Mouse (Mus musculus) megakaryocyte-erythroid progenitor cell, adult 5-6 weeks (primary cell): ENCODE measurements at regions not wholly inside any gene's neighbourhood (a gene's known extent, or its start where the extent isn't known, plus 50 kb on each side); places are given as distances from the start of the nearest gene placed in this dataset.
"Not testable (repeated sequence)": the region's sequence is repeated elsewhere in the genome, so short reads cannot be mapped to it uniquely, and the experiment has no call there.

ENCODE experiments used
- ATAC-seq: replicated peaks from 2 replicates; pipeline ENCODE4 v1.8.0; 2016; ENCODE audit warnings: mild to moderate bottlenecking, inconsistent platforms; ENCODE audit not compliant: severe bottlenecking, poor library complexity, low FRiP score, low TSS enrichment

- ATAC-seq, result no peak
Observed at GRCm38 (mm10) chr10:9328324-9328723, 346.7 kb downstream of the Samd5 start.

- ATAC-seq, result not testable (repeated sequence)
Observed at GRCm38 (mm10) chr10:9327881-9328280, 347.1 kb downstream of the Samd5 start.

DNA sequence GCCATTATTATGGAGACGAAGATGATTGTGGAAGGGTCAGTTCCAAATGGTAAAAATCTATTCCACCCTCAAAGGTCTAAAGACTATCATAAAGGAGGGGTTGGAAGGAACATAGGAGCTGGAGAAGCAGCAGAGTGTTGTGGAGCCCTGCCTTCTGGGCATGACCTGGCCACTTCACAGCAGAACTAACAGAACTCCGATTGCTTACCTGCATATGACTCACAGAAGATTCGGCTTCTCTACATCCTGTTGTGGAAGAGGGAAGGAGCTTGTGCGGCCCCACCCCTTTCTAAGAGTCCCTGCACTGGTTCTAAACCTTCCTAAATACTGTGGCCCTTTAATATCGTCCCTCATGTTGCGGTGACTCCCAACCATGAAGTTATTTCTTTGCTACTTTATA is 362.7 kb downstream of the Samd5 start:
- ATAC-seq, result no peak

GRCm38 (mm10) chr10:9310346-9310745 is 364.7 kb downstream of the Samd5 start:
- no peak for ATAC-seq

GRCm38 (mm10) chr10:9296055-9296454 is 379.0 kb downstream of the Samd5 start:
- ATAC-seq, result no peak

DNA sequence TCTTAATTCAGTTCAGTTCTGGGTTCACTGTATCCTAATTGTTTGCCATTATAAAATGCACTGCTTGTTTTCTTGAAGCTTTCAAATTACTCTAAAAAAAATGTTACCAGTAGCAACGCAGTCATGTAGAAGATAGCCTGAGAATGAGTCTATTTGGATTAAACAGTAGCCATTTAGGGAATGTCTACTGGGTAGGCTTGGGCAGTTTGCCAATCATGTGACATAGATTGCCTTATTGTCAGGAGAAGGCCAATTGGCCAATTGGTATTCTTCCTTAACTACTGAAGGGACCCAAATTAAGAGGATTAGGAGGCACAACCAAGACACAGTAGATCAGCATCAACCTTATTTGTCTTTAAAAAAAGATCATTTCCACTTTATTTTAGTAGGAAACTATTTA is 379.7 kb downstream of the Samd5 start:
- no peak for ATAC-seq

- no peak for ATAC-seq
Observed at GRCm38 (mm10) chr10:9294620-9295019, 380.4 kb downstream of the Samd5 start.

- ATAC-seq, result no peak
Observed at GRCm38 (mm10) chr10:9291456-9292146, 383.4 kb downstream of the Samd5 start.

- no peak for ATAC-seq
Observed at GRCm38 (mm10) chr10:9272940-9273339, 387.1 kb upstream of the Sash1 start.

DNA sequence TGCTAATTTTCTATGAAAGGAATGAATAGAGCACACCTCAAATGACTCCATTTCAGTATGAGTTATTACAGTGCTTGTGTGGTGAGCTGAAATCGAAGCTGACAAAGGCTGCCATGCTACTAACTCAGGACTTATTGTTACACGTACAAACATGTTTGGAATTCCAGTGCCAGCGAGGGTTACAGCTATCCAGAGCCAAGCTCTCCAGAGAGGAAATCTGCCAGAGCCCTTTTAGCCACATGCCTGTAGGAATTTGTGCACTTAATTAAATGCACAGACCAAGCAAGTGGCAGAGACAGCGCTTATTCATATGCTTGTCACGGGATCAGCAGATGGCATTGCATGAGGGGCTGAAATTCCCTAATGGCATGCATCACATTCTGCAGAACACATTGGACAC is 386.4 kb upstream of the Sash1 start:
- ATAC-seq, result no peak

DNA sequence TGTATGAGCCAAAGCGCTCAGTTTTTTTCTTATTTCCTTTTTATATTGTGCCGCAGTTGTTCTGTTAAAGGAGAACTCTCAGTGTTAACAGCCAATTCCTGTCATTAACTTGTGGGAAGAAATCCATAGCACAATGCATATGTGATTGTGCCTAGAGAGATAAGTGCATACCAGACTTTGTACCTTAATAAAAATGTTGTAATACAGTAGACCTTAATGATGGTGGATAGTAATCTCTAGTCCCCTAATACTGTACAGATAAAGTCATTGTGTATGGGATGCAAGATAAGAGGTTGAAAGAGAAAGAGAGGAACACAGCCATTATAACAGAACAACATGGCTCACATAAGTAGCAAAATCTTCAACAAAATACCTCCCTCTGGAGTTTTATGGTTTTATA is 379.7 kb upstream of the Sash1 start:
- no peak for ATAC-seq

DNA sequence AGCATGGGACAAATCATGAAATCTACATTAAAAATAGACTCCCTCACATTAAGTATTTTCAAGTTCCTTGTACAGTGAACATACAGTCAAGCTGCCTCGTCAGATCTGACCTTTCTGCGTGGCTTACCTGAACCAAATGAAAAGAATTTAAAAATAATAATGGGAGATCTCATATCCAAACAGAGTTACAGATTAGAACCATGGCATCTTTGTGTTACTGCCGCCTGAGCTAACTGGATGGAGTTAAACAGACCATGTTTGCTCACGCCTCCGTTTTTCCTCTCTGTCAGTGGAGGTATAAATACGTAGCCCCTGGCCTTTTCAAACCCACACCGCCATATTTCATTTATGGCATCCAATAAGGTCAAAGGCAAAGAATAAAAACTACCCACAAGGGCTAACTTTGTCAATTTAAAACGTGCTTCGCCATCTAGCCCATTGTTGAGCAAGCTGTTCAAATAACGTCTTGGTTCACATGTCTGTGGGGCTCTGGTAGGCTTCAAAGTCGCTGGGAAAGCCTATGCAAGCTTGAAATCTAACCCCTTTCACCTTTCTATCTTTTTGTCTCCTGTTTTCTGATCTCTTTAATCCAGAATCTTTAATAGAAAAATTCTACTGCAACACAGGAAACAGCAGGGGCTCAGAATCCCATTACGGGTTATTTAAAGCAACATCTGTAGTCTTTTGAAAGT is 378.6 kb upstream of the Sash1 start:
- ATAC-seq, result no peak

DNA sequence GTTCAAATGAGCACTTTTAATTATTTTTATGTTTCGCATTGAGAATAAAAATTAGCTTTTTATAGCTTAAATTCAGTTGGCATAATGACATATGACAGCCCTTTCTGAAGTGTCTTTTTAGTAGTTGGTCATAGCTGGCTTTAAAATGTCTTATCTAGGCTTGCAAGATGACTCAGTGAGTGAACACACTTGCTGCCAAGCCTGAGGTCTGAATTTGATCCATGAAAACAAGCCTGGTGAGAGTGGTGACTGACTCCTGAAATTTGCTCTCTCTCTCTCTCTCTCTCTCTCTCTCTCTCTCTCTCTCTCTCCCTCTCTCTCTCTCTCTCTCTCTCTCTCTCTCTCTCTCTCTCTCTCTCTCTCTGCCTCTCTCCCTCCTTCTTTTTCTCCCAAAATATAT is 372.8 kb upstream of the Sash1 start:
- no peak for ATAC-seq

- ATAC-seq, result no peak
Observed at GRCm38 (mm10) chr10:9252941-9253217, 367.0 kb upstream of the Sash1 start.

- ATAC-seq, result no peak
Observed at GRCm38 (mm10) chr10:9252120-9252940, 366.5 kb upstream of the Sash1 start.

DNA sequence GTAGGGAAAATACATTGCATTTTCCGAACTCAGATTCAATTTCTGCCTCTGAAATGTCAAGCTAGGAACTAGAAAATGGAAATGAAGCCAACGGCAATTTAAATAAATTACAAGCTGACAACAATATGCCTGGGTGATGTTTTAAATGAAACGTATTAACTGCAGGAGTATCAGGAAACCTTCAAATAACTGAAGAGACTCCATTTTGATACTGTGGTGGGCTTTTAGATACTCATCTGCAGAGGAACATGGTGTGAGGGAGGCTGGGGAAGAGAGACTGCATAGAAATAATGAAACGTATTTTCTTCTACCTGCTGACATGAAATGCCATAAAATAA is 357.4 kb upstream of the Sash1 start:
- no peak for ATAC-seq

DNA sequence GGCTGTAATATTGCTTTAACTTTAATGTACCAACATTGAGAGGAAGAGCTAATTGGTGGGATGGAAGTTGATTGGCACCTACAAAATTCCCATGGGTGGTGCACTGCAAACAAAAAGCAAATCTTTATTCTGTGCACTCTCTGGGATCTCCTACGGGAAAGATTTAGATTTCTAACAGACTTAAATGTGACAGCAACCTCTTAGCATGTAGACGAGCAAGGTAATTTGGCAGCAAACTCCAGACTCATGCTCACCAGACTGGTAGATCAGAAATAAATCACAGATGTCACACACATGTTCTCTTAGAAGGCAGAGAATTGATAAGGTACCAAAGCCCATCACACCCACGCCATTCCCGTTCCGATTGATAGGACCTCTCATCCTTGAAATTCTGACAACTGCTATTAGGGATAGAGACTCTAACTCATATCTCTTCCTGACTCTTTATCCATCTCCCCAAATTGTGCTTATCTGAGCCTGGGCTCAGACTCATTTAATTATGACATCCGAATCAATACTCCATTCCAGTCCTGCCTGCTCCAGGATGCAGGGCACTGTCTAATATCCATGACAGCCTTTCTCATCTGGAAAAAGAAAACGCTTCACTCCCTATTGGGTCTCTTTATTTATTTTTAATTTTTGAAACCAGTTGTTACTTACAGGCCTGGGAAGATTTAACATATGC is 356.9 kb upstream of the Sash1 start:
- ATAC-seq, result no peak

DNA sequence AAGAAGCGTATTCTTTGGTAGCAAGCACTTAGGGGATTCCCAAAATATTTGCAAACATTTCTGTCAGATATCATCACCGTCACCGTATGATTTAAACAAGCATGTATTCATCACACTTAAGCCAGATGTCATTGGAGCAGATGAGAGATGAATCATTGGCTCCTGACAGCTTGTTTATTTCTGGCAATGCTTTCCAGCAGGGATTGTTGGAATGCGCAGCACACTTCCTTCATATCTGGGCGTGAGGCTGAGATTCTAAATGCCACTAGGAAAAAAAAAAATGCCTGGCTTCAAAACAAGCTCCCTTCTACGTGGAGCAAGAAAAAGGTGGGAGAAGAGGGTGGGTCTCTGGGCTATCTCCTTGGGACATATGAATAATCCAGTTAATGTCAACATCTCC is 354.1 kb upstream of the Sash1 start:
- no peak for ATAC-seq

DNA sequence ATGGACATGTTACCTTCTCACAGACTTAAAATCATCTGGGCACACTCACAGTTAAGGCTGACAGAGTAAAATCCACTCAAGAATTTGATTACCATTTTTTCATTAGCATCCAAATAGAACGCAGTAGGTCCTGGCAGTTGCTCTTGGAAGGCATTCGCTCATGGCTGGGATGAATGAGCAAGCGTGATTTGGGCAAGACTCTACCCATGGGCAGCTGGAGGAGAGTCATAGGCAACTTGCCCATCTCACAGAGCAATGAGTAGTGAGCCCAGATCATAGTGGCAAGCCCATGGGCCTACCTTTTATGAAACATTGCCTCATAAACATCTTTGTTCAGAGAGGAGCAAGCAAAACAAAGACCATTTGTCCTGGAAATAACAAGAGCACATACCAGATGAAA is 345.9 kb upstream of the Sash1 start:
- no peak for ATAC-seq

- ATAC-seq, result no peak
Observed at GRCm38 (mm10) chr10:9229116-9229515, 343.2 kb upstream of the Sash1 start.
